Mouse (Mus musculus): ENCODE measurements around the gene Fmnl3.

- TF ChIP-seq CTCF (IDR thresholded peaks at IDR 0.05; ENCODE audit: borderline replicate concordance, insufficient read depth, low read depth, low read length) (no peak), POLR2A (IDR thresholded peaks at IDR 0.05; ENCODE audit: borderline replicate concordance, insufficient read depth, low read length) (no peak)
Observed at GRCm38 (mm10) chr15:99339669-99340068, 30.6 kb downstream of the Fmnl3 start.
